Mouse (Mus musculus) adrenal gland (tissue): Measurements from ENCODE around the gene Kcna10.

Experiments
- intact Hi-C: fragments of 180-260 bp; cut with DNase I; formaldehyde crosslinking; loops from one replicate; pipeline ENCODE4 v1.15.1; 2025
- long read RNA-seq, 2 experiments: library from polyadenylated mRNA; unstranded; transcript quantifications; one replicate each; pipeline ENCODE4 v2.0.0; 2020; ENCODE audit warnings: borderline replicate concordance in 1 of 2; ENCODE audit not compliant: insufficient replicate concordance in 1 of 2

The Kcna10 gene
- long read RNA-seq, experiment 1 = 0 reads
- long read RNA-seq, experiment 2 = 0 reads

DNA sequence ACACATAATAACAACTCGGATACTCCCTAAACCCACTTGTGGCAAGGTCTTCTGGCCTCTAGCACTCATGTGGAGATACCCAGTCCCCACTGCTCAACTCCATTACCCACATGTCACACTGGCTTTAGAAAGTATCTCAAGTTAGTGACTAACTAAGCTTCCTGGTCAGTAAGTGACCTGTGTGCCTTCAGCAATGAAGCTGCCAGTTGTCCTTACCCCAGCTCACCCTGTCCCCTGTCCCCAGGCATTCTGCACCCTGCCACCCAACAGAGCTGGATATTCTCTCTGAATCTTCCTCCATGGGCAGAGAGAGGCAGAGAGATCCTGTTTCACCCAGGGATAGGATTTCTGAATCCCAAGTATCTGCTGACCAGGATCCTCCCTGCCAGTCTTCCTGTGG lies at the start of gene Kcna10:
Kcna10 (plus strand) TSS at position 301 of the 400 bp plus-strand sequence.
- intact Hi-C loops = no loop called here

DNA sequence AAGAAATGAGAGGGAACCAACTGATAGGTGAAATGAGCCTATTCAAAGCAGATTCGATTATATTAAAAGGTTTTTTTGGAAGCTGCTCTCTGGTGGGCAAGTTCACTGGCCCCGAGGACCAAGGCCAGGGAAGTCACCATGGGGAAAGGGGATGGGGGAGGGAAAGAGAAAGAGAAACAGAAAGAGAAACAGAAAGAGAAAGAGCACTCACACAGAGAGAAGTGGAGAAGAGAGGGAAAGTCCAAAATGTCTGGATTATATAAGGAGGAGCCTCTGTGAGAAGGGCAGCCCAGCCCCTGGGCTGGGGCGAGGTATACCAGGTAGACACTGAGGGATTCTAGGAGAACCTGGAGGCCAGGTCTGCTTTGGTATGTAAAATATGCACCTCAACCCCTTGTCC lies 48.4 kb upstream of the Kcna10 start:
- intact Hi-C loops = no loop called here

GRCm38 (mm10) chr3:107147126-107147525 lies 35.7 kb upstream of the Kcna10 start:
- intact Hi-C loops = no loop called here

DNA sequence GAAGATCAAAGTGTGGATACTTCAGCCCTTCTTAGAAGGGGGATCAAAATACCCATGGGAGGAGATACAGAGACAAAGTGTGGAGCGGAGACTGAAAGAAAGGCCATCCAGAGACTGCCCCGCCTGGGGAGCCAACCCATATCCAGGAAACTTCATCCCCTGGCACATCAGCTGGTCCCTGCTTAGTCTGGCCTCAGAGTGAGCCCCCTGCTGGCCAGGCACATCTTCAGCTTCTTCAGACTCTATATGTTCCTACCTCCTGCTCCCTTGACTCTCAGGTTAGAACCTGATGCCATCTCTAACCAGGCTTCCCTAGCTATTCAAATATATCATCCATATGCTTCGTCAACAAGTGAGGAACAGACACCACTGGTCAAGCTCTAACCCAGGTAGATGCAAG lies 33.9 kb upstream of the Kcna10 start:
- intact Hi-C loops = loop anchor here (1.0 kb wide), 1 partner anchor 55 kb away; no protein-coding TSS in a partner anchor

- intact Hi-C loops = no loop called here
Observed at GRCm38 (mm10) chr3:107150469-107150868, 32.4 kb upstream of the Kcna10 start.

DNA sequence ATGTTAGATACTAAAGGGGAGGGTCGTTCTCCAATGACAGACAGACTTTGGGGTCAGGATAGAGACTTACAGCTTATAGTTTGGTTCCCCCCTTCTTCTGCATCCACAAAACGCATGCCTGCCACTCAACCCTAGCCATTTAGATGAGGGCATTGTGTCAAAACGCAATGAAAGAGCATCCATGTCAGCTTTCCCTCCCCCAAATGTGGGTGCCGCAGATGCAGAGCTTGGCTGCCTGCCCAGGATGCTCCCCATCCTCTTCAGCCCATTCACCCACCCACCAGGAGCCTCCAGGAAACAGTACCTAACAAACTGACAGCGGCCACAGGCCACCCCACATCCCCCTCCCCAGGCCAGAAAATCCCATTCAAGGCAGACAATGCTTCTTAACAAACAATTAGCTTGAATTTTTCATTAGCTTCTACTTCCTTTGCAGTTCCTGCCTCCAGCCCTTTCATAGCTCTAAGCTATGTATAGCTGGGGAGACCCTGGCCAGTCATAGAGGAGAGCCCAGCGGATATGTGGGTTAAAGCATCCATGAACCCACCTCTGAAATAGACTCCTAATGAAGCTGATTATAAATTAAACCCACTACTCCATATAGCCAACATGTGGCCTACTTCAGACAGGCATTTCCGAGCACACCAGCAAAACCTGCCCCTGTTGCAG lies 31.9 kb upstream of the Kcna10 start:
- intact Hi-C loops = no loop called here

DNA sequence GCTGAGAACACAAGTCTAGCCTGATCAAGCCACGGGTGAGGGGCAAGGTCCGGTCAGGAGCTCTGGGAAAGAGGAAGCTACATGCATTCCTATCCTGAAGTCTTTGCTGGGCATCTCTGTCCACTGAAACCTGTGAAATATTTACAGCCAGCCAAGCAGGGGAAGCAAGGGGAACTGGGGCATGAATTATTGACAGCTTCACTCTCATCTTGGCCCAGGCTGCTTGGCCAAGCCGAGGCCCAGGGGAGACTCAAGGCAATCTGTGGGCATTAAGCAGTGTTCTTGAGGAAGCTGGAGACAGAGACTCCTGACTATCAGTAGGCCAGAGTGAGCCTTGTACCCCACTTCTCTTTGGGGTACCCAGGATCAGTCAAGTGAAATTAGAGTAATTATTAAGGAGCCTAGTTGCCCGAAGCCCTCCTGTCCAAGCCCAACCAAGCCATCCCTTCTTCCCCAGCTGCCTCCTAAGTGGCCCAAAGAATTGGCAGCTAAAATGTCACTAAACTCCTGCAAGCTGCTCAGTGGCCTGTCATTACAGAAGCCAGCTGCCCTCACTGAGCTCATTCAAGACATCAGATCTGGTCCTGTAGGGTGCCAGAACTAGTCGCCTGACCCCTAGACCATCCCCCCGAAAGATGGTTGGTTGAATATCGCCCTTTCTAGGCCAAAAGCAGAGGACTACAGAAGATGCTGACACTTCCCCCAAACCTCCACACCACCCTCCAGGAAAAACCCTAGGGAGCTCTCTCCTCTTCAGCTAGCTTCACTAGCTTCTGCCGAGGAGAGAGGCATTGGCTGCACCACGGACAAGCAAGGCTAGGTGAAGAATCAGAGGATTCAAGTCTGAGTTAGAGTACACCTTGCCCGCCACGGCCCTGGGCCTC lies 28.8 kb upstream of the Kcna10 start:
- intact Hi-C loops = no loop called here

DNA sequence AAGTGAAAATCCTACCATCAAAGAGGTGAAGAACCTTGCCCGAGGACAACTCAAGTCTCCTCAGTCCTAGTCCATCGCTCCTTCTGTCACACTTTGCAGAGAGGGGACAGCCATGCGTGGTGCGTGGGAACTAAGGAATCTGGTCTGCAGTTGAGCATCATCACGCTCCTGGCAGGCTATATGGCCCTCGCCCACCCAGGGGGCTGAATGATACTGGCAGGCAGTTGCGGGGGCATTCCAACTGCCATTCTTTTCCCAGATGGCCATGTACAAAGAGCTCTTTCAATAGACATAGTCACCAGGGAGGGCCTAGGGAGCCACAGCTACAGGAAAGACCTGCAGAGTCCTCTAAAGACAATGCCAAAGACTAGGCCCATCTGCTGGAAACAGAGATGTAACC lies 24.0 kb upstream of the Kcna10 start:
- intact Hi-C loops = no loop called here

- intact Hi-C loops = no loop called here
Observed at GRCm38 (mm10) chr3:107159418-107159817, 23.4 kb upstream of the Kcna10 start.

- intact Hi-C loops = no loop called here
Observed at GRCm38 (mm10) chr3:107159859-107160324, 23.0 kb upstream of the Kcna10 start.

DNA sequence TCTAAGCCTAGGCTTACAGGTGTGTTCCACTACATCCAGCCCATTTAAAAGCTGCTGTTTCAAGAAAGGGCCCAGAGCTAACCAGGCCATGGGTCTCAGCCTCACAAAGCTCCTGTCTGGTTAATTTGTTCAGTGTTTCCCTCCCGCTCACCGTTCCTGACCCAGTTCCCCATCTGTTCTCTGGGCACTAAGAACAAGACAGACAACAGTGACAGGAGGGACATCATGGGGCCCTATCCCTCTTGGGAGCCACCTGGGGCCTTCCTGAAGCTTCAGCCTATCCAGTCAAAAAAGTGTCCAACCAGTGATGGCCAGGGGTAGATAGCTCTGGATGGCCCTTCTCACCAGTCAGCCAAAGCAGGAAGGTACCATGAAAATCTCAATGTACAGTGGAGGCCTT lies 20.1 kb upstream of the Kcna10 start:
- intact Hi-C loops = no loop called here

DNA sequence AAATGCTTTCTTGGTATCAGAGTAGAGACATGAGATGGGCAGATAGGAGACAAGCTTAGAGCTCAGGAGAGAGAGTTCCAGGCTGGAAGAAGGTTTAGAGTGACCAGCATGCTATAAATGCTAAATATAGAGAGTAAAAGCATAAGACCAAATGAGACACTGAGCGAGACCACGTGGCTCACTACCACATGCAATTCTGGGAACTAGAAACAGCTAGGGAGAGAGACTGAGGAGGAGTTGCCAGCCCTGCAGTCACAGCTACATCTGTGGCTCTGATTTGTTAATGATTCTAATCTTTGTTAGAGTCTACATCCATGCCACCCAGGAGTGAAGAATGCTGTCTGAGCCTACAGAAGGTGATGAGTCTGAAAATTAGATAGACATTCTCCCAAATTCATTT lies 13.3 kb upstream of the Kcna10 start:
- intact Hi-C loops = no loop called here

DNA sequence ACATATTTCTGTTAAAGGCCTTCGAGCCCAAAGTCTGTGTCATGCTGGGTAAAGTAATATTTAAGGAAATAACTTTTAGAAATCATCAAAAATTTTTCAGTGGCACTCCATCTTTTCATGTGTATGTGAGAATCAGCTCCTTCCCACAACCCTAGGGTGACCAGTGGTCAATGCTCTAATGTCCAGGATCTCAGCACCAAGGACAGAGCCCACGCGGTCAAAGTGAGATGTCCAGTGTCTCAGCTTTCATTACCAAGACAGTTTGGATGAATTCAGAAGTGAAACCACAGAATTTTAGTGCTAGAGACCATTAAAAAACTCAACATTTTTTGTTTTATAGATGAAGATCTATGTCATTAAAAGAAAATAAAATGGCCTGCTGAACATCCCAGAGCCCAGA lies 10.9 kb upstream of the Kcna10 start:
- intact Hi-C loops = no loop called here

GRCm38 (mm10) chr3:107172556-107172955 lies 10.3 kb upstream of the Kcna10 start:
- intact Hi-C loops = no loop called here

DNA sequence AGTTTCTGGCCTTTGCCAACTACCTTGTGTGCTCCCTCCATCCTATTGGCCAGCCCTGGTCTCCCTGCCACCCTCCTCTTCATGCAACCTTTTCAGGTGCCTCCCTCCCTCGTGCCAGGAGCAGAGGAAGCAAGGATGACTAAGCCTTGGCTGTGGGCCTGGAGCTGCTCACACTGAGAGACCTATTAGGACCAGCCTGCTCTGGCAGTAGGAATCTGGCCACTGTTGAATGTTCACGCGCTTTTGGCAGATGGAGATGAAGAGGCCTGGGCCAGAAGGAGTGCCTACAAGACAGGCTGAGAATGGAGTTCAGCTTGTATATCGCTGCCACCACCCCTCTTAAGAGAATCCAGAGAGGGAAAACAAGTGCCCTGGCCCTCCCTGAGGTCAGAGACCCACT lies 7.4 kb upstream of the Kcna10 start:
- intact Hi-C loops = no loop called here

- intact Hi-C loops = no loop called here
Observed at GRCm38 (mm10) chr3:107176501-107176900, 6.4 kb upstream of the Kcna10 start.

DNA sequence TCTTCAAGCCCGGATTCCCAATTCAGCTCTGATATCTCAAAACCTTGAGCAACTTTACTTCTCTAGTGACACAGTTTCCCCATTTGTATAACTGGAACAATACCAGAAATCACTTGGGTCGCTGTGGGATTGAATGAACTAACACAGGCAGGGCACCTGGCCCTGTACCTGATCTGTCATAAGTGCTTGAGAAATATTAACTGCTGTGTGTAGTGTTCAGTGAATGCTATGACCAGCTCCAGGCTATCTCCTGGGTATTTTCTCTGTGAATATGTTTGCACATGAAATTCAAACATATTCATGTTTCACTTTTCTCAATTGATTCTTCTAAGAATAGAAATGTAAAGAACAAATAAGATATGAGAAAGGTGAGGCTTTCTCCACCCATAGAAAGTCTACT lies 2.0 kb upstream of the Kcna10 start:
- intact Hi-C loops = no loop called here

GRCm38 (mm10) chr3:107183178-107183577 lies 322 bp downstream of the Kcna10 start:
- intact Hi-C loops = no loop called here

DNA sequence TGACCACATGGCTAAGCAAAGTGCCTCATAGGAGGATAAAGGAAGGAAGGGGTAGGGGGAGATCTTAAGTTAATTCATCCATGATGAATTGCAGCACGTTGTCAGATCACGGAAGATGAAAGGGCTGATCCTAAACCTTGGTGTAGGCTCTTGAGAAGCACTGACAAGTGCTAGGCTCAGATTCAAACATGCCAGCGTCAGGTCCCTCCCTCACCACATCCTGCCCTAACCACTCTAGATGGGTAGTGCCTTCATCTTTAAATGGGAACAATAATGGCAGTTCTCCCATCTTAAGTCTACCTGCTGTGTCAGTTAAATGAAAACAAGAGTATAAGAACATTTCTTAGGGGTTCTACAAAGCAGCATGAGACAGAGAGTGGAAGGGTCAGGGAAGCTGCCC lies 2.7 kb downstream of the Kcna10 start:
- intact Hi-C loops = no loop called here

DNA sequence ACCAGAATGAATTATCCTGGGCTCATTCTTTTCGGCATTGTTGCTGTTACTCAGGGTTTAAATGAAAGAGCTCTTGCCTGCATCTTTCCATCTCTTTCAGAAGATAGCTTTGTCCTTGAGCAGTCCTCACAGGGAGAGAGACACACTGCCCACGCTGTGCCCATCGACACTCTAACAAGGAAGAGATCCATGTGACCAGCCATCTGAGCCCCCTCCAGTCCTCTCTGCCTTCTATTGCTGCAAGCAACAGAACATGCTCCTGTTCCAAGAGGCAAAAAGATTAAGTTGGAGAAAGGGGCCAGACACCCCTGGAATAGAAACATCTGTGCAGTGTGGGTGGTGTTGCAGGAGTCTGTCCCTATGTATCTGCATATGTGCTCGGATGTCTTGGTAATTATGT lies 4.2 kb downstream of the Kcna10 start:
- intact Hi-C loops = no loop called here

DNA sequence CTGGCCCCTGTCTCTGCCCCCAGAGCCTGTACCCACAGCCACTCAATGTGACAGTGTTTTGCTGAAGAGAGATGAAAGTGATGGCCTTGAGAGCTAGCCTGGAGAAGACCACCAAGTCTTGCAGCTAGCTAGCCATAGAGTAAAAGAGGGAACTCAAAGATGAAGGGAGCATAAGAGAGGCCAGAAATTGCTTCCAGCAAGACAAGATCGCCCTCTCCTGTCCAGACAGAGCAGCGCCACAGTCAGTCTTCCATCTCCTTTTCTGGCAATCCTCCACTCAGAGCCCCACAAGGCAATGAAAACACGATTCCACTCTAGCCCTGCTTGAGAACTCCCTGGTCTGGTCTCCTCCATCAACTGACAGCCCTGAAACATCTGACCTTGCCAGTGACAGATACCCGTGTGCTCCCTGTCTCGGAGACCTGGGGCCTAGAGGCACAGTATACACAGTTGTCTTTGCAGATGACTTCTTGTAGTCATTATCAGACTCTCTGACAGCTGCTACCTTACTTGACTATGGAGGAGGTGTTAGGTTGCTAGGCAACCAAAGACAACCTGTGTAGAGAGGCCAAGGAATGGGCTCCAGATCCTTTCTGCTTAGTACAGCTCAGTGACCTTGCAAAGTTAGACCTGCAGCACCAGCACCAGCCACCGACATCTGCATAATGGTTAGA lies 5.5 kb downstream of the Kcna10 start:
- intact Hi-C loops = loop anchor here (1.0 kb wide), 1 partner anchor 94 kb away; no protein-coding TSS in a partner anchor
